8 mouse cellular contexts compared by ENCODE assay signal in the genomic region with DNA sequence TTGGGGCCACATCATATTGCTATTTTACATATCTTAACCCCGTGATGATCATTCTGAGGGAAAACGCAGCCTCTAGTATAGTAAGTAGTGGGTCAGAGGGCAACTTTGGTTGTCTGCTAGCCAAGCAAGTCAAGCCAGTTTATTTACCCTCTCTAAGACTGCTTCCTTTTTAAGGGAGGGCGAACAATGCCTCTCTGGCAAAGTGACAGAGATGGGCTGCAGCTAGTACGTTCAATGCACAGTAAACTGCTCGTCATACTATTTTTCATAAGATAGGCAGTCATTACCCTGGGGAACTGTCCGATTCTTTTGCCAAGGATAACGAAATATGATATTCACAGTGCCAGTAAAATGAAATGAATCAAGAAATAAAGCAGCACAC. TPM values are rescaled to one million over a fixed set of nuclear protein-coding genes. Genes with fewer than 3 reads are reported as not detected.
DNase-seq lines count a peak whose midpoint lies in the region; ATAC-seq lines count a peak whose summit lies in the region.

No protein-coding gene starts in this region.

- peak overlapping the region; percentile 89 for H3K4me2 ChIP-seq in forebrain, embryonic 14.5 days (ENCODE audit: low read length)
- H3K4me2 ChIP-seq in intestine, embryonic 15.5 days (replicated peaks), result peak overlapping the region; percentile 74
- peak overlapping the region; percentile 61 for H3K4me2 ChIP-seq in stomach, embryonic 16.5 days (ENCODE audit: low read depth, low read length)

- ATAC-seq in forebrain, embryonic 14.5 days, result no peak
- ATAC-seq in intestine, embryonic 15.5 days, result no peak
- no peak for ATAC-seq in stomach, embryonic 16.5 days (ENCODE audit: insufficient read depth, low FRiP score)

- WGBS in forebrain, embryonic 14.5 days, result 23% methylated on average over 7 of the region's 7 CpGs
- WGBS in intestine, embryonic 15.5 days, result 10% methylated on average over 7 of the region's 7 CpGs
- WGBS in stomach, embryonic 16.5 days, result 5% methylated on average over 7 of the region's 7 CpGs

- H3K36me3 ChIP-seq in forebrain, embryonic 14.5 days (ENCODE audit: control insufficient read depth, insufficient read depth, low read length), result no peaks in the 10 kb centered on the region
- H3K36me3 ChIP-seq in intestine, embryonic 15.5 days, result no peaks in the 10 kb centered on the region
- no peaks in the 10 kb centered on the region for H3K36me3 ChIP-seq in stomach, embryonic 16.5 days (ENCODE audit: control insufficient read depth, insufficient read depth, low read length)

- peak overlapping the region; percentile 98; the same call in 1 of the 2 replicates for H3K27ac ChIP-seq in forebrain, embryonic 14.5 days (ENCODE audit: low read depth, low read length)
- peak overlapping the region; percentile 99; the same call in 1 of the 2 replicates for H3K27ac ChIP-seq in intestine, embryonic 15.5 days
- H3K27ac ChIP-seq in stomach, embryonic 16.5 days (ENCODE audit: low read length), result peak overlapping the region; percentile 100

- H3K9ac ChIP-seq in forebrain, embryonic 14.5 days (ENCODE audit: low read length), result peak overlapping the region; percentile 87
- H3K9ac ChIP-seq in intestine, embryonic 15.5 days, result peak overlapping the region; percentile 81
- H3K9ac ChIP-seq in stomach, embryonic 16.5 days (ENCODE audit: low read length), result peak overlapping the region; percentile 98

- H3K4me3 ChIP-seq in forebrain, embryonic 14.5 days (ENCODE audit: low read depth, low read length), result peak overlapping the region; percentile 82
- H3K4me3 ChIP-seq in intestine, embryonic 15.5 days (replicated peaks), result peak overlapping the region; percentile 76
- H3K4me3 ChIP-seq in stomach, embryonic 16.5 days (replicated peaks; ENCODE audit: low read length), result peak overlapping the region; percentile 71

- H3K9me3 ChIP-seq in forebrain, embryonic 14.5 days (replicated peaks; ENCODE audit: control insufficient read depth, low read length), result no peaks in the 10 kb centered on the region
- H3K9me3 ChIP-seq in intestine, embryonic 15.5 days, result no peaks in the 10 kb centered on the region
- H3K9me3 ChIP-seq in stomach, embryonic 16.5 days (replicated peaks; ENCODE audit: control insufficient read depth, low read length), result no peaks in the 10 kb centered on the region

- H3K4me1 ChIP-seq in forebrain, embryonic 14.5 days (ENCODE audit: control insufficient read depth, insufficient read depth, low read length), result peaks cover 18% of the 10 kb centered on the region
- H3K4me1 ChIP-seq in intestine, embryonic 15.5 days (replicated peaks), result peaks cover 21% of the 10 kb centered on the region
- peaks cover 40% of the 10 kb centered on the region for H3K4me1 ChIP-seq in stomach, embryonic 16.5 days (ENCODE audit: control insufficient read depth, insufficient read depth, low read length)

- H3K27me3 ChIP-seq in forebrain, embryonic 14.5 days (replicated peaks; ENCODE audit: control insufficient read depth, insufficient read depth, low read length), result no peaks in the 10 kb centered on the region
- no peaks in the 10 kb centered on the region for H3K27me3 ChIP-seq in intestine, embryonic 15.5 days (replicated peaks)
- H3K27me3 ChIP-seq in stomach, embryonic 16.5 days (ENCODE audit: control insufficient read depth, insufficient read depth, low read length), result no peaks in the 10 kb centered on the region

- intact Hi-C loops in left cerebral cortex, postnatal 14 days (cut with DNase I), result no loop called here

- DNase-seq in adrenal gland, adult (ENCODE audit: inconsistent age in 2 of 2, low spot score in 1 of 2), result peak; percentile 33 to 76
- DNase-seq in adrenal gland, adult 18-20 months (ENCODE audit: low spot score in 2 of 2), result no peak
- peak; percentile 33 for DNase-seq in MEL-GATA-1-ER (ENCODE audit: extremely low read depth, low read depth)
- DNase-seq in forebrain, embryonic 14.5 days (ENCODE audit: low spot score), result peak; percentile 52
- peak; percentile 51 to 73 for DNase-seq in lung, adult 18-20 months
- DNase-seq in left cerebral cortex, postnatal 14 days (ENCODE audit: low spot score in 2 of 2), result no peak

RNA-seq across cellular contexts. Expression of gene Sh3glb1, which starts 1.4 kb away (rescaled TPM):
- 100 to 1,000 TPM; 162 to 278 TPM for total RNA-seq in adrenal gland, adult 18-20 months (2021)
- polyA plus RNA-seq in forebrain, embryonic 14.5 days (2014; fragmentation: Nextera tagmentation; extraction: Ambion mirVana), result 84.7 and 99.5 TPM in 2 replicates
- 96.0 and 106 TPM in 2 replicates for polyA plus RNA-seq in intestine, embryonic 15.5 days (2015; fragmentation: Nextera tagmentation; extraction: Ambion mirVana)
- polyA plus RNA-seq in stomach, embryonic 16.5 days (2015; fragmentation: Nextera tagmentation; extraction: Ambion mirVana), result 89.3 and 91.0 TPM in 2 replicates
- 10 to 100 TPM; 82.3 TPM for total RNA-seq in left cerebral cortex, postnatal 14 days (2021)

RNA-seq across cellular contexts. Expression of gene Clca3a1, which starts 42.1 kb away (rescaled TPM):
- total RNA-seq in adrenal gland, adult 18-20 months (2021), result 1 to 10 TPM in 1 of 2 experiments, under 1 TPM in 1; 0.77 to 2.4 TPM
- polyA plus RNA-seq in forebrain, embryonic 14.5 days (2014; fragmentation: Nextera tagmentation; extraction: Ambion mirVana), result 0.38 and 0.47 TPM in 2 replicates
- 5.7 and 7.9 TPM in 2 replicates for polyA plus RNA-seq in intestine, embryonic 15.5 days (2015; fragmentation: Nextera tagmentation; extraction: Ambion mirVana)
- 7.6 and 12.7 TPM in 2 replicates for polyA plus RNA-seq in stomach, embryonic 16.5 days (2015; fragmentation: Nextera tagmentation; extraction: Ambion mirVana)
- under 1 TPM; 0.63 to 0.75 TPM for total RNA-seq in left cerebral cortex, postnatal 14 days (2021)

Comparison
In these comparisons a context has a peak if more than half of its experiments do, and no peak if none do; other contexts are left out.
1. DNase-seq: peak in adrenal gland, adult (2 of 2), MEL-GATA-1-ER (single experiment), forebrain, embryonic 14.5 days (single experiment) and lung, adult 18-20 months (2 of 2); none in adrenal gland, adult 18-20 months (0 of 2) and left cerebral cortex, postnatal 14 days (0 of 2).
2. Peak in every context shown above with its lines, with median percentiles within 50 percentile points of each other: H3K27ac ChIP-seq, H3K4me2 ChIP-seq, H3K4me3 ChIP-seq and H3K9ac ChIP-seq.